Mouse (Mus musculus): Measurements from ENCODE around the gene Wdr70. TPM values are rescaled to one million over a fixed set of nuclear protein-coding genes. Genes with fewer than 3 reads are reported as not detected.

The Wdr70 gene
- polyA plus RNA-seq, 1 experiment from 2014 or later: 55.5 TPM

DNA sequence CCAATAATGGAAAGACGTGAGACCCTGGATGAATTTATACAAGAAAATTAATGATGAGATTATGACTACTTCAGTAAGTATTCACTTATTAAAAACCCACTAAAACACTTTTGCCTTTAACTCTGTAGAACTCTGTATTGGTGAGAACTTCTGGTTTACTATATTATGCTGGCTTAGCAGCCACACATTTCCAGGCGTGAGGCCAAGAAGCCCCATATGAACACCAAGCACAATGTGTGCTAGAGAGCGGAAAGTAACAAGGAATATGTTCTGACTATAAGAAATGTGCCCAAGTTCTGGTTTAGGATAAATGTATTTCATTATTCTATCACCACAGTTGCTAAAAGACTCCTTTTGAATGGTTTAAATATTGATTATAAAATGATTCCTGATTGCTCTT, 68.4 kb downstream of the Wdr70 start:
- H3K36me3 ChIP-seq: no peaks in the 10 kb centered on the region
- no peak overlapping the region for H3K9ac ChIP-seq
- H3K27me3 ChIP-seq: no peaks in the 10 kb centered on the region
- no peak overlapping the region for H3K4me2 ChIP-seq (replicated peaks)
- 69% methylated on average over 3 of the region's 3 CpGs for WGBS
- H3K4me1 ChIP-seq: no peaks in the 10 kb centered on the region
- no peak for ATAC-seq (ENCODE audit: insufficient number of reproducible peaks, low FRiP score, low TSS enrichment, low read depth)
- no peak overlapping the region for H3K4me3 ChIP-seq (replicated peaks)
- no peaks in the 10 kb centered on the region for H3K9me3 ChIP-seq (replicated peaks)
- no peak overlapping the region for H3K27ac ChIP-seq (replicated peaks)

DNA sequence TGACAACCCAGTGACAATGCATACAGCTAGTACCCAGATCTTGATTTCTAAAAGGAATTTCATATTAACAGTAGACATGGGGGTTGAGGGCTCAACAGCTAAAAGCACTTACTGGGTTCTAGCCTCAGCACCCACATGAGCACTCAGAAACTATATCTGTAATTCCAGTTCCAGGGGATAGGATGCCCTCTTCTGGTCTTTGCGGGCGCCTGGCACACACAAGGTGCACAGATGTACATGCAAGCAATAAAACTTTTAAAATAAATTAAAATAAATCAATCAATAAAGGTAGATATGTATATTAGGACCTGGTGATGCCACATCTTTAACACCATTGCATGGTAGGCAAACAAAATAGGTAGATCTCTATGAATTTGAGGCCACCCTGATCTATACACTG, 71.5 kb downstream of the Wdr70 start:
- no peaks in the 10 kb centered on the region for H3K36me3 ChIP-seq
- no peak overlapping the region for H3K4me2 ChIP-seq (replicated peaks)
- H3K27me3 ChIP-seq: no peaks in the 10 kb centered on the region
- no peak overlapping the region for H3K9ac ChIP-seq
- H3K4me3 ChIP-seq (replicated peaks): no peak overlapping the region
- H3K4me1 ChIP-seq: no peaks in the 10 kb centered on the region
- no peak for ATAC-seq (ENCODE audit: insufficient number of reproducible peaks, low FRiP score, low TSS enrichment, low read depth)
- 98% methylated on average over 2 of the region's 2 CpGs for WGBS
- no peak overlapping the region for H3K27ac ChIP-seq (replicated peaks)
- H3K9me3 ChIP-seq (replicated peaks): no peaks in the 10 kb centered on the region

DNA sequence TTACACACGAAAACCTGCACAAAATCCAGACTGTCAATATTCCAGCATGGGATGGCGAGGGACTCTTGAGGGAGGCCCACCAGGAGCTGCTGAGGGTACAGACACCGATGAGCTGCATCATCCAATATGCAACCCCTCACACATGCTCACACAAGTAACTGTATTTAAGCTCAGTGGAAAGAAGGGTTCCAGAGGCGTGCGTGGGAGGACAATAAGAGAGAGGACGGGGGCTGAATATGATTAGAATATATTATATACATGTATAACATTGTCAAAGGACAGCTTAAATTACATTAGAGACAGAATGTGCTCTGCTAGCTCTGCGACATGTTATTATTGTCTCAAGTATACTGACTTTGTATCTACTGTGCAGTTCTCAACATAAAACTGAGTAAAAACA, 87.6 kb downstream of the Wdr70 start:
- Histone ChIP-seq H3K27me3 (no peaks in the 10 kb centered on the region), H3K36me3 (no peaks in the 10 kb centered on the region), H3K9ac (no peak overlapping the region), H3K4me2 (replicated peaks) (no peak overlapping the region), H3K27ac (replicated peaks) (no peak overlapping the region), H3K4me1 (no peaks in the 10 kb centered on the region), H3K9me3 (replicated peaks) (no peaks in the 10 kb centered on the region), H3K4me3 (replicated peaks) (no peak overlapping the region)
- WGBS: 79% methylated on average over 7 of the region's 7 CpGs
- ATAC-seq (ENCODE audit: insufficient number of reproducible peaks, low FRiP score, low TSS enrichment, low read depth): no peak

DNA sequence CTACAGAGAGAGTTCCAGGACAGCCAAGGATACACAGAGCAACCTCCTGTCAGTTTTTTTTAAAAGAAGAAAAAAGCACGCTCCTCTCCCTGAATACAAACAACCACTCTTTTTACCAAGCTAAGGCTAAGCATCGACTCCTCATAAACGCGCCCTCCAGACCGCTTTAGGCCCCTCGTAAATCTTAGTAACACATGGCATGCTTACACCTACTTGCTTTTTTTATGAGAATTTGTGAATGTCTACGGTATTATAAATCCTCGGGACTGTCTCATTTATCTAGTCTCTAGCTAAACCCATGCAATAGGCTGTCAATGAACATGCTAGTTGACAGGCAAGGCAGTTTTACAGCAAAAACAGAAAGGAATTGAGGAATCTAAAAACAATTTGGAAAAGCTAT, 91.6 kb downstream of the Wdr70 start:
- Histone ChIP-seq H3K4me2 (replicated peaks) (no peak overlapping the region), H3K4me1 (no peaks in the 10 kb centered on the region; the same call in 1 of the 2 replicates), H3K4me3 (replicated peaks) (no peak overlapping the region), H3K27ac (replicated peaks) (no peak overlapping the region), H3K9ac (no peak overlapping the region), H3K9me3 (replicated peaks) (no peaks in the 10 kb centered on the region), H3K36me3 (no peaks in the 10 kb centered on the region), H3K27me3 (no peaks in the 10 kb centered on the region)
- ATAC-seq (ENCODE audit: insufficient number of reproducible peaks, low FRiP score, low TSS enrichment, low read depth): no peak
- 81% methylated on average over 8 of the region's 8 CpGs for WGBS

DNA sequence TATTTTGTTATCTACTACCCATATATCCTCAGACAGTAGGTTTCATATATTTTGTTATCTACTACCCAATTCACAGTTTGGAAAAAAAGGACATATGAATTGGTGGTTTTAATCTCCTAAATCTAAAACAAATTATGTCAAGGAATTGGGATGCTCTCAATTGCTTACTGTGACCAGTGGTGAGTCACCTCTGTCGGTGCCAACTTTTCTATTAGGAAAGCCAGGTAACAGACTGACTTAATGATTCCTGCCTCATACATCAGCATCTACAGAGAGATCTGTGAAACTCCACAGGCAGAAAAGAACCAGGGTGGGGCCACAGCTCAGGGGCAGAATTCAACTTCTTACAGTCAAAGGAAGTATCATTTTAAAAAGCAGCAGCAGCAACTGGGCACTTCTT, 93.0 kb downstream of the Wdr70 start:
- Histone ChIP-seq H3K4me3 (replicated peaks) (no peak overlapping the region), H3K4me2 (replicated peaks) (no peak overlapping the region), H3K36me3 (no peaks in the 10 kb centered on the region), H3K9ac (no peak overlapping the region), H3K27me3 (no peaks in the 10 kb centered on the region), H3K4me1 (no peaks in the 10 kb centered on the region; the same call in 1 of the 2 replicates), H3K27ac (replicated peaks) (no peak overlapping the region), H3K9me3 (replicated peaks) (no peaks in the 10 kb centered on the region)
- WGBS: 82% methylated on average over 1 of the region's 1 CpGs
- ATAC-seq (ENCODE audit: insufficient number of reproducible peaks, low FRiP score, low TSS enrichment, low read depth): no peak

DNA sequence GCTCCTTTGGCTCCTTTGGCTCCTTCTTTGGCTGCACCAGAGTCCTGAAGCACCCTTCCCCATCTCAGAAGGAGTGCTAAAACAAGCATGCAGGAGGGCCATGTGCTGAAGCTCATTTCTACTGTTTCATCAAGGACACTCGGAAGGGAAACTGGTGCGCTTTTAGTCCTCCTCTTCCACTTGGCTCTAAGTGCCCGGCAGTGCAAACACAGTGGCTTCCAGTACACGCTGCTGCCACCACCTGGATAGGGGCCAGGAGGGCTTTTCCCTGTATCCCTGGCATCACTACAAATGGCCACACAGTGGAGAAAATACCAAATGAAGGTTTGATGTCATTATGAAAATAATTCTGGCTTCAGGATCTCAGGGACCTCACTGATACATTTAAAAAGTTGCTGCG, 93.5 kb downstream of the Wdr70 start:
- Histone ChIP-seq H3K4me1 (no peaks in the 10 kb centered on the region; the same call in 1 of the 2 replicates), H3K4me3 (replicated peaks) (no peak overlapping the region), H3K27ac (replicated peaks) (no peak overlapping the region), H3K9ac (no peak overlapping the region), H3K4me2 (replicated peaks) (no peak overlapping the region), H3K27me3 (no peaks in the 10 kb centered on the region), H3K36me3 (no peaks in the 10 kb centered on the region), H3K9me3 (replicated peaks) (no peaks in the 10 kb centered on the region)
- ATAC-seq (ENCODE audit: insufficient number of reproducible peaks, low FRiP score, low TSS enrichment, low read depth): no peak
- 67% methylated on average over 5 of the region's 5 CpGs for WGBS

DNA sequence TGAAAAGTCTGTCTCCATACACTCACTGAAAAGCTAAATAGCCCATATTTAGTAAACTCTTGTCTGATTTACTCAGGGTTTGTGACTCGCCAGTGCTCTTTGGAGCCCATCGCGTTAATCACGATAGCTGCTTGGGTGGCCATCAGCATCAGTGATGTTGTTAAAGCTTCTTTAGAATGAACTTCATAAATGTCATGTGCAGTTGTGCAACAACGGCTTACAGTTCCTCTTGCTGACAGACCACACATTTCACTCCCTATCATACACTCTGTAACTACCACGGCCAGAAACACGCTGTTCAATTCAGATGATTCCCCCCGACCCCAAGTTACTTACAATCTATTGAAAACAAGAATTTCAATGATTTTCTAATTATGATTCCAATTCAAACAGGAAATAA, 95.2 kb downstream of the Wdr70 start:
- Histone ChIP-seq H3K36me3 (no peaks in the 10 kb centered on the region), H3K9ac (no peak overlapping the region), H3K27me3 (no peaks in the 10 kb centered on the region), H3K9me3 (replicated peaks) (no peaks in the 10 kb centered on the region), H3K4me2 (replicated peaks) (no peak overlapping the region), H3K4me1 (no peaks in the 10 kb centered on the region; the same call in 1 of the 2 replicates), H3K4me3 (replicated peaks) (no peak overlapping the region), H3K27ac (replicated peaks) (no peak overlapping the region)
- no peak for ATAC-seq (ENCODE audit: insufficient number of reproducible peaks, low FRiP score, low TSS enrichment, low read depth)
- 85% methylated on average over 8 of the region's 8 CpGs for WGBS

DNA sequence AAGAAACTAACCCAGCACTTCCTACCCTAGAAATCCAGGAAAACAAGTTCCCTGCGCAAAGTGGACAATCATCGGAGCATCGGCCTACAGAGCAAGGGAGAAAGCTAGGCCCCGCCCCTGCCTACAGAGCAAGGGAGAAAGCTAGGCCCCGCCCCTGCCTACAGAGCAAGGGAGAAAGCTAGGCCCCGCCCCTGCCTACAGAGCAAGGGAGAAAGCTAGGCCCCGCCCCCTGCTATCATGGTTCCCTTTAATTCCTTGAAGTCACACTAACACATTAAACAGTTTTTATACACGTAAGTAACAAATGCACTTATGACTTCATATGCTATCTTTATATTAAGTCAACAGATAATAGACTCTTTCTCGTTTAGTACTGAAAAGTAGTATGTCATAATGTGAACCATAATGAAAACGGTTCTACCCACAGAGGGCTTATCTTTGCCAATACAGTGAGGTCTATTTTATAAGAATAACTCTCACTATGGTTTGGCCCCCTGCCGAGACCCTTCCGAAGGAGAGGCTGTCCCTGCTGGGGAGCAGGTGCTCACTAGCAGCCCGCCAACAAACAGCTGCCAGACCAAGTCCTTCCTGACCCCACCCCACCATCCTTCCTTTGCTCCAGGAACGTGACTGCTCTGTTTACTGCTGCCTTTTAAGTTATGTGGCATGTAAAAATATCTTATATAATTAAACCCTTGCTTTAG, 100.0 kb downstream of the Wdr70 start:
- WGBS: 55% methylated on average over 14 of the region's 14 CpGs
- H3K9me3 ChIP-seq (replicated peaks): no peaks in the 10 kb centered on the region
- H3K9ac ChIP-seq: no peak overlapping the region
- no peaks in the 10 kb centered on the region for H3K36me3 ChIP-seq
- H3K4me1 ChIP-seq: no peaks in the 10 kb centered on the region; the same call in 1 of the 2 replicates
- ATAC-seq (ENCODE audit: insufficient number of reproducible peaks, low FRiP score, low TSS enrichment, low read depth): no peak
- no peak overlapping the region for H3K4me2 ChIP-seq (replicated peaks)
- H3K4me3 ChIP-seq (replicated peaks): no peak overlapping the region
- H3K27ac ChIP-seq (replicated peaks): no peak overlapping the region
- H3K27me3 ChIP-seq: no peaks in the 10 kb centered on the region

DNA sequence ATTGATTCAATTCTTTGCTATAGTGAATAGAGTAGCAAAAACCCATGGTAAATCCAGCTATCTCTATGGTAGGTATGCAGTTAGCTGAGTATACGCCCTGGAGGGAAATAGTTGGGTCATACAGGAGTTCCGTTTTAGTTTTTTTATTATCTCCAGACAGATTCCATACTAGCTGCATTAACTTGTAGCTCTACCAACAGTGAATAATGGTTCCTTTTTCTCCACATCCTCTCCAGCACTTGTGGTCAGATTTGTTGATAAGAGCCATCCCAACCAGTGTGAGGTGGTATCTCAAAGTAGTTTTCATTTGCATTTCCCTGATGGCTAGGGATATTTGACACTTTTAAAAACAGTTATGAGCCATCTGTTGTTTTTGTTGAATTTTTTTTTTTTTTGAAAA, 100.9 kb downstream of the Wdr70 start:
- Histone ChIP-seq H3K9me3 (replicated peaks) (no peaks in the 10 kb centered on the region), H3K27me3 (no peaks in the 10 kb centered on the region), H3K4me3 (replicated peaks) (no peak overlapping the region), H3K36me3 (no peaks in the 10 kb centered on the region), H3K4me1 (no peaks in the 10 kb centered on the region; the same call in 1 of the 2 replicates), H3K27ac (replicated peaks) (no peak overlapping the region), H3K4me2 (replicated peaks) (no peak overlapping the region), H3K9ac (no peak overlapping the region)
- 55% methylated on average over 2 of the region's 2 CpGs for WGBS
- no peak for ATAC-seq (ENCODE audit: insufficient number of reproducible peaks, low FRiP score, low TSS enrichment, low read depth)

DNA sequence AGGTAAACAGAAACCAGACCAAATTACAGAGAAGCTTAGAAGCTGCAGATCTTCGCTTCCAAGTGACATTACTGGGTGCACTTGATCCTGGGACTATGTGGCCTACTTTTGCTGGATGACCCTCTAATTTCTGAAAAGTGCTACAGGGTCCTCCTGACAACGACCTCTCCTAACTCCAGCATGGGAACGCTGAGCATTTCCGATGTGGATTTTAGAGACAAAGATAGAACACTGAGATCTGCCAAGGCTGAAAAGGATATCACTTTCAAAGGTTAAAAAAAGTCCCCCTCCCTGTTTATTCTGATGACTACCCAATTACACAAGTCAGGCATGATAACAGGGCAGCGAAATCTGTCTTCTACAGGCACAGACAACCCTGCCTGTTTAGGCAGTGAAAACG, 105.3 kb downstream of the Wdr70 start:
- no peak overlapping the region for H3K4me3 ChIP-seq (replicated peaks)
- no peaks in the 10 kb centered on the region for H3K9me3 ChIP-seq (replicated peaks)
- ATAC-seq (ENCODE audit: insufficient number of reproducible peaks, low FRiP score, low TSS enrichment, low read depth): no peak
- H3K27me3 ChIP-seq: no peaks in the 10 kb centered on the region
- no peak overlapping the region for H3K4me2 ChIP-seq (replicated peaks)
- no peak overlapping the region for H3K27ac ChIP-seq (replicated peaks)
- H3K9ac ChIP-seq: no peak overlapping the region
- H3K4me1 ChIP-seq: no peaks in the 10 kb centered on the region; the same call in 1 of the 2 replicates
- H3K36me3 ChIP-seq: no peaks in the 10 kb centered on the region
- WGBS: 57% methylated on average over 6 of the region's 6 CpGs

DNA sequence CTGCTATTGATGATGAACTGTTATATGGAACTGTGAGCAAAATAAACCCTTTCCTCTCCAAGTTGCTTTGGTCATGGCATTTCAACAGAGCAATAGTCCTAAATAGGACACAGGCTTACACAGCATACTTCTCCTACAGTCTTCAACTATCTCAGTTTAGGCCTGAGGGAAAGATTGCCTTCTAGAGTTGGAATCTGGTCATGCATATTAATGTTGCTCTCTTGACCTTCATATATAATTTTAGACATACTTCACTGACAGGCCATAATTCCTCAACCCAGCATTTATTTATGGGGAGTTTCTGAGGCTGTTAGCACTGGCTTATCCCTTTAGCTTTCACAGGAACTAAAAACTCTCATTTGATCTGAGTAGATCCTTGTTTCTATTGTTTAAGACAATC, 108.9 kb downstream of the Wdr70 start:
- H3K9me3 ChIP-seq (replicated peaks): no peaks in the 10 kb centered on the region
- H3K9ac ChIP-seq: no peak overlapping the region
- no peak overlapping the region for H3K4me3 ChIP-seq (replicated peaks)
- H3K36me3 ChIP-seq: no peaks in the 10 kb centered on the region
- H3K27me3 ChIP-seq: no peaks in the 10 kb centered on the region
- no peak overlapping the region for H3K4me2 ChIP-seq (replicated peaks)
- no peak overlapping the region for H3K27ac ChIP-seq (replicated peaks)
- H3K4me1 ChIP-seq: peaks cover 9% of the 10 kb centered on the region
- ATAC-seq (ENCODE audit: insufficient number of reproducible peaks, low FRiP score, low TSS enrichment, low read depth): no peak

DNA sequence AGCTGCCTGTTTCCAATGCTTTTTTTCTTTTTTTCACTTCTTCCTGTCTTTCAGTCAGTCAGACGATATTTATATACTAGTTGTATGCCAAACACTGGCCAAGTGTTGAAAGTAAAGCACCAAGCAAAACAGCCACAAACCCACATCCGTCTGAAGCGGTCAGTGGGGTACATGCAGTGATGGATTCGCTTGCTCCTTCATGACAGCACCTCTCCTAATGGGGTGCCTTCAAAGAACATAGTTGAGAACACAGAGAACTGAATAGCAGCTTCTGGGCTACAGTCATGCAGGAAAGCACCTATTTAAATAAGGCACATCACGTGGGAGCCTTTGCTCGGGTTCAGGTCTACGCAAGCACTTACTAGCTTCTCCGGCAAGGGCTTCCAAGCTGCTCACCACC, 111.6 kb downstream of the Wdr70 start:
- Histone ChIP-seq H3K27me3 (no peaks in the 10 kb centered on the region), H3K4me2 (replicated peaks) (no peak overlapping the region), H3K4me3 (replicated peaks) (no peak overlapping the region), H3K9me3 (replicated peaks) (no peaks in the 10 kb centered on the region), H3K9ac (no peak overlapping the region), H3K36me3 (no peaks in the 10 kb centered on the region), H3K27ac (replicated peaks) (no peak overlapping the region), H3K4me1 (peaks cover 9% of the 10 kb centered on the region)
- WGBS: 91% methylated on average over 8 of the region's 8 CpGs
- no peak for ATAC-seq (ENCODE audit: insufficient number of reproducible peaks, low FRiP score, low TSS enrichment, low read depth)

All from embryonic facial prominence, embryonic 15.5 days (tissue).